Mouse (Mus musculus): ENCODE measurements at regions not wholly inside any gene's neighbourhood (a gene's known extent, or its start where the extent isn't known, plus 50 kb on each side); places are given as distances from the start of the nearest gene placed in this dataset.
A peak's percentile ranks its signal among the peaks of the same experiment; 100 is the strongest.

DNA sequence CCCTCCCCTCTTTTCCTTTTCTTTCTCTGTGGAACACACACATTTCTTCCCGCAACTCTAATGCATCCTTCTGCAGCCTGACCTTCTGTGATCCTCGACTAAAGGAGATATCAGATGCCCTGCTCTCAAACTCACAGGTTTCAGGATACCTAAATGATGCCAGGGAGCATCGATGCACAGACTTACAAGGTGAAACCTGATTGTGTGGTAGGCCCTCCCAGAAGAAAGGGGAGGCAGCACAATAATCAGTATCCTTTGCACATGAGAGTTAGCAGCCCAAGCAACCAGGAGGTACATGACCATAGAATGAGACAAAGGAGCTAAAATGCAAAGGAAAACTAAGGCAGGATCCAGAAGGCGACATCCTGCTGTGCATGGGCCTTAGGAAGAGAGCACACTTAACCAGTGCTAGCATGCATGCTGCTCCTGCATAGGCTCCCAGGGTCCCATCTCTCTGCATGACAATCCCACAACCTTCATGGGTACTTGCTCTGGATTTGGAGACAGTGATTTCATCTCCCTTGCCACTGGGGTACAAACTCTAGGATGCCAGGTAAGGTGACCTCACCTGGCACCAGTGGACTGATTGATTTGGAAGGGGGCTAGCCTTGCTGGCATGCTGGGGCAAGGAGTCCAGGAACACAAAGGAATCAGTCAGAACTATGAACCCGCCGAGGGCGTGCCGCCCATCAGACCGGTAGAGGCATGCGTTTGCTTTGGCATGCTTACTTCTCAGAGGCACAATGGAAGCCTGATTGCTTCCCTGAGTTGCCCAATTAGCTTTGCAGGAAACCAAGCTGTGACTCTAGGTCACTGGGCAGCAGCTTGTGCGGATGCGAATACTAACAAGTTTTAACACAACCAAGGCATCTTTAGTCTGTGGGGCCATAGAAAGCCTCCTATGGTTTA lies 1142.7 kb downstream of the Mrps31 start:
- Histone ChIP-seq H3K9me3 (replicated peaks) (no peaks in the 10 kb centered on the region), H3K4me3 (no peak overlapping the region), H3K27ac (ENCODE audit: poor library complexity, severe bottlenecking) (no peak overlapping the region), H3K27me3 (replicated peaks) (no peaks in the 10 kb centered on the region), H3K9ac (no peak overlapping the region), H3K4me2 (no peak overlapping the region), H3K4me1 (replicated peaks) (no peaks in the 10 kb centered on the region), H3K36me3 (no peaks in the 10 kb centered on the region)
- 74% methylated on average over 11 of the region's 12 CpGs for WGBS
- no peak for ATAC-seq (ENCODE audit: insufficient number of reproducible peaks, low FRiP score)

DNA sequence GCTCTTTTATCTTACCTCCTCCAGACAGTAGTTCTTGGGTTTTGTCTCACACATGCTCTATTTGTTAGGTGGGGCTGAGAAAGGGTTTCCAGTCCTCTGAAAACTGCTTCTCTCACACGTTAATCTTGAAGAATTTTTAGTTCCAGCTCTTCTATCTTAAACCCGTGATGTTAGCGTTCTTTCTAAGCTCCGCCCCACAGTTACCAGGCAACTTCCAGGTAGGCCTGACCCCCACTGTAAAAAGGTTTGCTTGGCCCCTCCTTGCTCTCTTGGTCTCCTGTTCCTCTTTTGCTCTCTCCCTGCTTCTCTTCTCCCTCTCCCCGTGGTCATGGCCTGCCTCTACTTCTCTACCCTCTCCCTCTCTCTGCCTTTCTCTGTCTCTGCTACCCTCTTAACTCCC lies 1149.7 kb downstream of the Mrps31 start:
- ATAC-seq (ENCODE audit: insufficient number of reproducible peaks, low FRiP score): no peak
- Histone ChIP-seq H3K9ac (no peak overlapping the region), H3K27me3 (replicated peaks) (peaks cover 30% of the 10 kb centered on the region), H3K27ac (ENCODE audit: poor library complexity, severe bottlenecking) (no peak overlapping the region), H3K9me3 (replicated peaks) (no peaks in the 10 kb centered on the region), H3K4me3 (no peak overlapping the region), H3K4me1 (replicated peaks) (no peaks in the 10 kb centered on the region; the same call in 1 of the 2 replicates), H3K36me3 (no peaks in the 10 kb centered on the region), H3K4me2 (no peak overlapping the region)
- 66% methylated on average over 5 of the region's 5 CpGs for WGBS

DNA sequence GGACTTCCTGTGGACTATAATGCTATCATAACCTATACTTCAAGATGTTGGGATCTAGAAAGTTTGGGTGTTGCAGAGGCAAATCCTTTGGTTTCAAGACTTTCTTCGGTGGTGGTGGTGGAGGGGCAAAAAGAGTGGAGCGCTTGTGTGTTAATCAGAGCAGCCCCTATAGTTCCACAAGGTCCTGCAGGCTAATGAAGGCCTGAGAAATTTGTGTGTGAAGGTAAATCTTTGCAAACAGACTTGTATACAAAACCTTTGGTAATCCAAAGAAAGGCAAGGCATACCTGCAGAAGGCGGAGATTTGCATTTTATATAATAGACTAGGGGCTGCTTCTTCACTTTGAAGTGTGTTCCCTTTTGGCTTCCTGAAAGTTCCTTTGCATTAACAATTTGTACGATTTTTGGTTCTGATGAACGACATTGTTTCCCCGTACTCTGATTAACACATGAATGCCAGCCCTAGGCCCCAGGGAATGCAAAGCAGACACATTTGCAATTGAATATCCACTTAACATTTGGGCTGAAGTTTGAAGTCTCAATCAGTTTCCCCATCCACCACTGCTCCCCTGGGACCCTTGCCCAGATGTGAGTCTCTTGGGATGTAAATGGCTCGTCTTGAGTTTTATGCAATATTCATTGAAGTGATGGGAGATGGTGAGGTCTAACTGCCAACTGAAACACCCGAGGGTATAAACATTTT lies 1150.7 kb downstream of the Mrps31 start:
- no peak overlapping the region for H3K27ac ChIP-seq (ENCODE audit: poor library complexity, severe bottlenecking)
- H3K4me1 ChIP-seq (replicated peaks): no peaks in the 10 kb centered on the region; the same call in 1 of the 2 replicates
- H3K27me3 ChIP-seq (replicated peaks): peaks cover 30% of the 10 kb centered on the region
- no peak for ATAC-seq (ENCODE audit: insufficient number of reproducible peaks, low FRiP score)
- 49% methylated on average over 8 of the region's 8 CpGs for WGBS
- no peak overlapping the region for H3K4me3 ChIP-seq
- H3K9me3 ChIP-seq (replicated peaks): no peaks in the 10 kb centered on the region
- H3K9ac ChIP-seq: no peak overlapping the region
- H3K4me2 ChIP-seq: no peak overlapping the region
- H3K36me3 ChIP-seq: no peaks in the 10 kb centered on the region

DNA sequence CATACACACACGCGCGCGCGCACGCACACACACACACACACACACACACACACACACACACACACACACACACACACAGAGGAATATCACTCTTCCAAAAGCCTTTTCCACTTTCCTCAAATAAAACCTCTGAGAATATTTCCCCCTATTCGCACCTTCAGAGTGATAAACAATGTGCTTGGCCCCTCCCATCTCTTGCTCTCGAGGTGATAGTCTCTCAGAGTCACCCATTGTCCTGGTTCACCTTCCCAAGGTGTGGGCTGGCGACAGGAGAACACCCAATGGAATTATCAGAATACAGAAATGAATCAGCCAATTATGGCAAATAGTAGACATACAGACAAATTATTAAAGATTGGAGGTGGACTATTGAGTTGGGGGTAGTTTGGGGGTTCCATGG lies 1151.3 kb downstream of the Mrps31 start:
- ATAC-seq (ENCODE audit: insufficient number of reproducible peaks, low FRiP score): no peak
- no peaks in the 10 kb centered on the region for H3K36me3 ChIP-seq
- H3K9ac ChIP-seq: no peak overlapping the region
- no peak overlapping the region for H3K4me2 ChIP-seq
- H3K27ac ChIP-seq (ENCODE audit: poor library complexity, severe bottlenecking): no peak overlapping the region
- H3K27me3 ChIP-seq (replicated peaks): peaks cover 30% of the 10 kb centered on the region
- H3K9me3 ChIP-seq (replicated peaks): no peaks in the 10 kb centered on the region
- H3K4me3 ChIP-seq: no peak overlapping the region
- 35% methylated on average over 9 of the region's 9 CpGs for WGBS
- no peaks in the 10 kb centered on the region; the same call in 1 of the 2 replicates for H3K4me1 ChIP-seq (replicated peaks)

DNA sequence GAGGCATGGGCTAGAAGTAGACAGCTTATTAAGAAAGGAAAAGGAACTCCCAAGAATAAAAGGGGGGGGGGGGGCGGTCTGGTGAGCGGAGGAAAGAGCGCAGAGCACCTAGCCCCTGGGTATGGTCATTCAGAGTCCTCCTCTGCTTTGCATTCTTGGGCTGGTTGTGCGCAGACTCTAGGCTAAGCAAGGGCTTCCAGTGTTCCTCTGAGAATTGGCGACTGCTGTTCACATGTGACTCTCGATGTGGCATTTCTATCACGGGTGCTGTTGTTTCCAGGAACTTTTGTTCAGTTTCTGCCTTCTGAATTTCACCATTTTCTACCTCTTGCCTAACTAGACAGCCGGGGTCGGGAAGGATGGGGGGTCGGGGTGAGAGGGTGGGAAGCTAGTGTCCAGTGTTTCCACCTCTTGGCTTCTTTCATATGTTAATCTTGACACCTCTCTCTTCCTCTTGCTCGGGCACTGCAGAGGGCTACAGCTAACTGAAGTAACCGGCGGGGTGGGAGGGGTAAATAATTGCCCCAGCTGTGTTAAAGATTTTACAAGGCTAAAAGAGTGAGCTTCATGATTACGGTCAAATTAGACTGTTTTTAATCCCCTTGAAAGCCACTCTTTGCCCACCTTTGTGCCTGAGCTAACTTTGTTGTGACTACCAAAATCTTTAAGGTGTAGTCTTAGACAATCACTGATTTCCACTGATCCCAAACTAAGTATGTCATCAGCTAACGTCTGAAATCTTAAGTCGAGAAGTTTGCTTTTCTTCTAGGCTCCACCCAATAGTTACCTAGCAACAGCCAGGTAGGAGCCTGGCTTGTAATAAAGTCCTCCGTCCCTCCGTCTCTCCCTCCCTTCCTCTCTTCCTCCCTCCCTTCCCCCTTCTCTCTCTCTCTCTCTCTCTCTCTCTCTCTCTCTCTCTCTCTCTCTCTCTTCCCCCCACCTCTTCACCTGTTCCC lies 1152.2 kb downstream of the Mrps31 start:
- Histone ChIP-seq H3K4me3 (peak overlapping the region; percentile 19; the same call in 1 of the 2 replicates), H3K27ac (ENCODE audit: poor library complexity, severe bottlenecking) (no peak overlapping the region), H3K36me3 (no peaks in the 10 kb centered on the region), H3K4me1 (replicated peaks) (no peaks in the 10 kb centered on the region; the same call in 1 of the 2 replicates), H3K27me3 (replicated peaks) (peaks cover 30% of the 10 kb centered on the region), H3K9ac (no peak overlapping the region), H3K9me3 (replicated peaks) (no peaks in the 10 kb centered on the region), H3K4me2 (peak overlapping the region; percentile 62)
- ATAC-seq (ENCODE audit: insufficient number of reproducible peaks, low FRiP score): no peak
- WGBS: 11% methylated on average over 18 of the region's 18 CpGs

DNA sequence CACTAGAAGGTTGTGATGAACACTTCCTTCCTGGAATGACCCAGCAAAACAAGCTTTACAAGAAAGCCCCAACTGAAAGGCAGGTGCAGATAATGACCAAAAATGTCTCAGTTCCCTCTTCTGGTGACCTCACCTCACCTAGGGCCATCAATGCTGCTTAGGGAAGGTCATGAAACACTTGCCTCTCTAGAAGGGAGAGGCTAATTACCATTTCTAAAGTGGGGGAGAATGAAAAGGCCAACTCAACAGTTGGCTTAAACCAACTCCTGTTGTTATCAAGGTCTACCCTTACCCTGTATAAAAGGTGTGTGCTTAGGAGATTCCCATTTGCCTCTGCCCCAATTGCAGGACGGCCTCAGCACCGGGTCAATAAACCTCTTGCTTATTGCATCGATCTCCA lies 1156.7 kb downstream of the Mrps31 start:
- H3K4me1 ChIP-seq (replicated peaks): no peaks in the 10 kb centered on the region; the same call in 1 of the 2 replicates
- peaks cover 12% of the 10 kb centered on the region for H3K27me3 ChIP-seq (replicated peaks)
- no peak overlapping the region for H3K4me3 ChIP-seq
- no peak overlapping the region for H3K9ac ChIP-seq
- WGBS: 85% methylated on average over 3 of the region's 3 CpGs
- no peak overlapping the region for H3K4me2 ChIP-seq
- H3K36me3 ChIP-seq: no peaks in the 10 kb centered on the region
- no peak overlapping the region for H3K27ac ChIP-seq (ENCODE audit: poor library complexity, severe bottlenecking)
- ATAC-seq (ENCODE audit: insufficient number of reproducible peaks, low FRiP score): no peak
- no peaks in the 10 kb centered on the region for H3K9me3 ChIP-seq (replicated peaks)

DNA sequence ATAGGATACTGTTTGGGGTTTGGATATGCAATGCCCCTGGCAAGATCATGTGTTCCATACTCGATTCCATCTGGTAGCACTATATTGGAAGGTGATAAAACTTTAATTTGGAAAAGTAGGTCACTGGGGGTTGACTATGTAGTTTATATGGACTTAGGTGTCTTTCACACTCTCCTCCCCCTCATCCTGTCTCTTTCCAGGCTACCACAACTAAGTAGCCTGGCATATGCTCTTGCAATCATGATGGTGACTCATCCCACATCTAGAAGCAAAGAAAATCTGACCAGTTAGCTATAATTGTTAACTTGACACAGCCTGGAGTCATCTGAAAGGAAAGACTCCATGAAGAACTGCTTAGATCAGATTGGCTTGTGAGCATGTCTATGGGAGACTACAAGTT lies 1154.3 kb downstream of the Adam3 start:
- no peak overlapping the region for H3K4me3 ChIP-seq
- H3K36me3 ChIP-seq: no peaks in the 10 kb centered on the region
- no peaks in the 10 kb centered on the region for H3K9me3 ChIP-seq (replicated peaks)
- 84% methylated on average over 1 of the region's 1 CpGs for WGBS
- no peak overlapping the region for H3K9ac ChIP-seq
- no peak overlapping the region for H3K4me2 ChIP-seq
- H3K27ac ChIP-seq (ENCODE audit: poor library complexity, severe bottlenecking): no peak overlapping the region
- no peak for ATAC-seq (ENCODE audit: insufficient number of reproducible peaks, low FRiP score)
- H3K27me3 ChIP-seq (replicated peaks): no peaks in the 10 kb centered on the region
- H3K4me1 ChIP-seq (replicated peaks): no peaks in the 10 kb centered on the region

DNA sequence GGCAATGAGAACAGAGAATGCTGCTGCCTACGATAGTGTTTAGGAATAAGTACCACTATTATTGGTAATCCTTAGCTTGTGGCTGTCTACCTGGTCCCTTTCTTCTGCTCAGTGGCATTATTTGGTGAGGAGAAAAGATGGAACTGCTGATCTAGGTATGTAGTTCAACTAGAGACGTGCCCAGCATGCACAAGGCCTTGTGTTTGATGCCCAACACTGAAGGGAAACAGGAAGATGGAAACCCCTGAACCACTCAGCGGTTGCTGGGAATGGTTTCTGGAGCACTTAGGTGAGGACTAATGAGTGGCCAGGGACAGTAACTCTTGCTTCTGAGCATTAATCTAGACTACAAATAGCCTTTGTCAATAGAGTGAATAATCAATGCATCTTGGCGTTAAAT lies 1145.5 kb downstream of the Adam3 start:
- Histone ChIP-seq H3K36me3 (no peaks in the 10 kb centered on the region), H3K9me3 (replicated peaks) (no peaks in the 10 kb centered on the region), H3K27me3 (replicated peaks) (no peaks in the 10 kb centered on the region), H3K4me1 (replicated peaks) (no peaks in the 10 kb centered on the region), H3K4me2 (no peak overlapping the region), H3K4me3 (no peak overlapping the region), H3K9ac (no peak overlapping the region), H3K27ac (ENCODE audit: poor library complexity, severe bottlenecking) (no peak overlapping the region)
- no peak for ATAC-seq (ENCODE audit: insufficient number of reproducible peaks, low FRiP score)
- WGBS: 85% methylated on average over 4 of the region's 4 CpGs

DNA sequence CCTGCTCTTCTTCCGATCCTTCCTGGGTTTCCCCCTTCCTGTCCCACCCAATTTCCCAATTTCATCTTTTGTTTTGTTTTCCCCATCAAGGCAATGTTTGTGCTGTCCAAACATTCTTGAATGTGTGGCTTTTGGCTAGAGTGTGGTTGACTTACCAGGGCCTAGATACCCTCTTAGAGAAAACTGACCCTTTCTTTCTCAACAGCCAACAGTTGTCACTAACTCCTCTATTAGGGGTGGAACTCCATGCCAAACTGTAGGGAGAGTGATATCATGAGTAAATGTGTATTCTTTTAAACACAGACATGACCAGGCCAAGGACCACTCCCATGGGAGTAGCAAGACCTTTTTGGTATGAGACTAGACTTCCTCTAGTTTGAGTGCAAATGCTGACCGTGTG lies 1145.0 kb downstream of the Adam3 start:
- no peaks in the 10 kb centered on the region for H3K36me3 ChIP-seq
- H3K4me1 ChIP-seq (replicated peaks): no peaks in the 10 kb centered on the region
- 80% methylated on average over 2 of the region's 2 CpGs for WGBS
- H3K27me3 ChIP-seq (replicated peaks): no peaks in the 10 kb centered on the region
- H3K4me3 ChIP-seq: no peak overlapping the region
- no peak overlapping the region for H3K27ac ChIP-seq (ENCODE audit: poor library complexity, severe bottlenecking)
- no peak overlapping the region for H3K4me2 ChIP-seq
- no peaks in the 10 kb centered on the region for H3K9me3 ChIP-seq (replicated peaks)
- H3K9ac ChIP-seq: no peak overlapping the region
- no peak for ATAC-seq (ENCODE audit: insufficient number of reproducible peaks, low FRiP score)
